Mouse (Mus musculus) small intestine, adult 2 months (tissue): ENCODE data around the gene Nrp2. TPM values are rescaled to one million over a fixed set of nuclear protein-coding genes. Genes with fewer than 3 reads are reported as not detected.

Experiments used
- H3K27ac ChIP-seq: fragments of 200-500 bp; 2 replicates; pipeline ENCODE4 v1.5.1; 2012; ENCODE audit warnings: low read depth, low read length, control low read depth, inconsistent platforms; ENCODE audit not compliant: insufficient read depth
- H3K27me3 ChIP-seq: fragments of 200-500 bp; 2 replicates; pipeline ENCODE4 v1.6.1; 2012; ENCODE audit warnings: mild to moderate bottlenecking, moderate library complexity, low read length, inconsistent platforms; ENCODE audit not compliant: control insufficient read depth, insufficient read depth
- H3K36me3 ChIP-seq: fragments of 200-500 bp; 2 replicates; pipeline ENCODE4 v1.6.1; 2012; ENCODE audit warnings: mild to moderate bottlenecking, low read length, control low read depth, inconsistent platforms; ENCODE audit not compliant: control insufficient read depth, insufficient read depth
- H3K4me1 ChIP-seq: fragments of 200-500 bp; 2 replicates; pipeline ENCODE4 v1.6.1; 2012; ENCODE audit warnings: low read length, inconsistent platforms, mixed read lengths; ENCODE audit not compliant: control insufficient read depth, insufficient read depth, insufficient read length
- H3K4me3 ChIP-seq: fragments of 200-500 bp; 2 replicates; pipeline ENCODE4 v1.5.1; 2012; ENCODE audit warnings: low read depth, mild to moderate bottlenecking, control low read depth, inconsistent platforms, low read length, moderate library complexity
- CTCF ChIP-seq: fragments of 200-500 bp; IDR thresholded peaks from 2 replicates; pipeline ENCODE4 v1.5.1; 2012; ENCODE audit warnings: low read depth, mild to moderate bottlenecking, control low read depth, inconsistent platforms, low read length, moderate library complexity, mixed read lengths; ENCODE audit not compliant: insufficient replicate concordance, insufficient read length; ENCODE audit errors: extremely low read depth
- POLR2A ChIP-seq: fragments of 200-500 bp; IDR thresholded peaks from 2 replicates; pipeline ENCODE4 v1.6.1; 2012; ENCODE audit warnings: low read depth, mild to moderate bottlenecking, control low read depth, inconsistent platforms, low read length, moderate library complexity
- WGBS: fragments of 180-500 bp; shearing (Covaris S2); methylation state at CpG from one replicate; pipeline ENCODE4 v1.1.7; 2018; 5-methylcytosine and 5-hydroxymethylcytosine counted together
- polyA plus RNA-seq: library from polyadenylated mRNA; depleted of rRNA; stranded (reverse); fragments of >200 nt; gene quantifications from 2 replicates; pipeline ENCODE4 v1.2.3, GENCODE M21; 2012

The Nrp2 gene
- polyA plus RNA-seq, 1 experiment: 6.6 TPM

GRCm38 (mm10) chr1:62705517-62705981, 2.5 kb downstream of the Nrp2 start:
- TF ChIP-seq CTCF (no peak), POLR2A (no peak)
- WGBS: 24% methylated on average over 18 of the region's 18 CpGs
- Histone ChIP-seq H3K27ac (peak overlapping the region; percentile 58), H3K27me3 (peaks cover 58% of the 10 kb centered on the region), H3K4me3 (peak overlapping the region; percentile 69), H3K36me3 (no peaks in the 10 kb centered on the region), H3K4me1 (peaks cover 11% of the 10 kb centered on the region; the same call in 1 of the 2 replicates)

GRCm38 (mm10) chr1:62706085-62707021, 3.3 kb downstream of the Nrp2 start:
- 1% methylated on average over 73 of the region's 73 CpGs for WGBS
- no peak for TF ChIP-seq CTCF
- 0 out of 2 replicates have a peak, but pooled peaks have one; percentile 4 for TF ChIP-seq POLR2A
- H3K36me3 ChIP-seq: no peaks in the 10 kb centered on the region
- peak overlapping the region; percentile 58 for H3K27ac ChIP-seq
- peak overlapping the region; percentile 69 for H3K4me3 ChIP-seq
- H3K4me1 ChIP-seq: peaks cover 11% of the 10 kb centered on the region; the same call in 1 of the 2 replicates
- H3K27me3 ChIP-seq: peaks cover 53% of the 10 kb centered on the region

GRCm38 (mm10) chr1:62707101-62707912, 4.2 kb downstream of the Nrp2 start:
- H3K36me3 ChIP-seq: no peaks in the 10 kb centered on the region
- H3K4me1 ChIP-seq: peaks cover 11% of the 10 kb centered on the region; the same call in 1 of the 2 replicates
- TF ChIP-seq CTCF: no peak
- TF ChIP-seq POLR2A: no peak
- peak overlapping the region; percentile 58 for H3K27ac ChIP-seq
- H3K27me3 ChIP-seq: peaks cover 48% of the 10 kb centered on the region
- H3K4me3 ChIP-seq: peak overlapping the region; percentile 69
- WGBS: 3% methylated on average over 35 of the region's 35 CpGs

GRCm38 (mm10) chr1:62707913-62708860, 5.1 kb downstream of the Nrp2 start:
- H3K4me1 ChIP-seq: peaks cover 11% of the 10 kb centered on the region; the same call in 1 of the 2 replicates
- H3K4me3 ChIP-seq: no peak overlapping the region
- H3K27me3 ChIP-seq: peaks cover 48% of the 10 kb centered on the region
- no peaks in the 10 kb centered on the region for H3K36me3 ChIP-seq
- 58% methylated on average over 17 of the region's 17 CpGs for WGBS
- TF ChIP-seq POLR2A: no peak
- TF ChIP-seq CTCF: no peak
- H3K27ac ChIP-seq: no peak overlapping the region

GRCm38 (mm10) chr1:62709770-62710335, 6.8 kb downstream of the Nrp2 start:
- Histone ChIP-seq H3K36me3 (no peaks in the 10 kb centered on the region), H3K27ac (no peak overlapping the region), H3K4me1 (peaks cover 9% of the 10 kb centered on the region; the same call in 1 of the 2 replicates), H3K4me3 (no peak overlapping the region), H3K27me3 (peaks cover 34% of the 10 kb centered on the region)
- no peak for TF ChIP-seq CTCF
- TF ChIP-seq POLR2A: no peak
- WGBS: 14% methylated on average over 5 of the region's 5 CpGs
